Mouse (Mus musculus) retina, adult 2 months (tissue): ENCODE data around the gene Palm2.

Experiments used
- DNase-seq: peaks from one replicate; pipeline ENCODE4 v3.0.0-alpha.2; 2012; ENCODE audit warnings: low read depth, low spot score

Gene Palm2

DNA sequence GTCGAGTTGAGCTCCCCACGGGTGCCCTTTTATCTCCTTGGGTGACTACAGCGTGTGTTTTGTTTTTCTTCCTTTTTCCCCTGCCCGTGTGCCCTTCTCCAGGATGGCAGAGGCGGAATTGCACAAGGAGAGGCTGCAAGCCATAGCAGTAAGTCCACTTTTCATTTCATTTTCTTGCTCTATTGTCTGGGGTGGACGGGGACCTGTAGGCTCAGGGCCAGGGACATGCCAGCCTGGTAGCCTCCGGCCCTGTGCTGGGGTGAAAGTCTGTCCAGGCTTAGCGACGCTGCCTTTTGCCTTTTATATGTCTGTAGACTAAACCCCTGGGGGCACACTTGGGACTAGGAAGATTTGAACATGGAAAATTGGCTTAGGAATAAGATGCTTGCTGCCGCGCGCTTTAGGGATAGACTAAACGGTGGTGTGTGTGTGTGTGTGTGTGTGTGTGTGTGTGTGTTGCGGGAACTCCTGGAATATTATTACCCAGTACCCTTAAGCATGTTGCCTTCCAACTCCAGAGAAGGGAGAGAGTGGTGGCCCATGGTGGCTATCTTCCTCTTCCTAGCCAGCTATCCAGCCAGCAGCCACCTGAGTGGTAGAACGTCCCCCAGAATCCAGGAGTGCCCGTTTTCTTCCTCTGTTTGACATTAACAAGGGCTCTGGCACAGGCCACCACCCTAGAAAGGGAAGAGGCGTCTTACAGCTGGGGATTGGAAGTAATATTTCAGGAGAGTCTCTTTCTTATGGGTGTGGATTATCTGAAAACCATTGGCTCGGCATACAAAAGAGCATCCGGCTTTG, 134.4 kb downstream of the Palm2 start:
- DNase-seq = no peak

DNA sequence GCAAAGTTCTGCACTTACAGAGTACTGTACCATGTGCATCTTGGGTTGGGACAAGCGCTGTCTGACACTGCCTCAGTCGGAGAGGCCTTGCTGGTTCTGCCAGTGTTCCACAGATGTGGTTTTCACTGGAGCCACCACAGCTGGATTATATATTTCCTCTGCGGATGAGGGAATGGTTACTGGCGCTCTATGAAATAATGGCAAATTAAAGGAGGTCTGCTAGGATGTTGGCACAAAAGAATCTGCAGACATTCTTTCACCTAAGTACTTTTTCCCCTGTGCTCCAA, 135.0 kb downstream of the Palm2 start:
- DNase-seq = no peak

DNA sequence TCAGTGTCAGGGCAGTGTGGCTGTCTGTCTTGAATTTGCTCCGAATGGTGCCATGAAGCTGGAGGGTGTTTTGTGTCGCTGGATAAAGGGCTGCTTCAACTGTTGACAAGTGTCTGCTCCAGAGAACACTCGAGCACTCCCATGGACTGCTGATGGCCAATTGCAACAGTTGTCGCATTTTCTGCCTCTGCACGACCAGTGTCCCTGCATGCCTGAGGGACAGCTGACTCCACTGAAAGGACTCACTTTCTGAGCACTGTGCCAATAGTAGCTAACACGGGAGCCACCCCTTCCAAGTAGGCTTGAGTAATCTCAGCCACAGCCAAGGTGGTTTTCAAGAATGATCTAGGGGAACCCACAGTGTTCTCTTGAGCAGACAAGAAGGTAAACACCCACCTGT, 135.7 kb downstream of the Palm2 start:
- no peak for DNase-seq

DNA sequence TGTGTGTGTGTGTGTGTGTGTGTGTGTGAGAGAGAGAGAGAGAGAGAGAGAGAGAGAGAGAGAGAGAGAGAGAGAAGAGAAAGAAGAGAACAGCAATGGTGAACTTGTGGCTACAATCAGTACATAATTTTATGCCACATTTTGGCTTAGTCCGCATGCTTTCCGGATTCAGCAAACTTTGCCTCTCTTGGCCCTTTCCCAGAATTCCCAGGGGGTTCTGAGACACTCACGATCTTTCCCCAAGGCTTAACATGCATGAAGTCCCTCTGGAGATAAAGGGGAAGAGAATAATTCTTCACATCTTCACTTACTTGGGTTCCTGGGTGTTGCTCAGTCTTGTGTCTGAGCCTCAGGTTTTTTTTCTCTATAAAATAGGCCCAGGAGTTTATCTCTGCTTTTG, 136.2 kb downstream of the Palm2 start:
- no peak for DNase-seq

DNA sequence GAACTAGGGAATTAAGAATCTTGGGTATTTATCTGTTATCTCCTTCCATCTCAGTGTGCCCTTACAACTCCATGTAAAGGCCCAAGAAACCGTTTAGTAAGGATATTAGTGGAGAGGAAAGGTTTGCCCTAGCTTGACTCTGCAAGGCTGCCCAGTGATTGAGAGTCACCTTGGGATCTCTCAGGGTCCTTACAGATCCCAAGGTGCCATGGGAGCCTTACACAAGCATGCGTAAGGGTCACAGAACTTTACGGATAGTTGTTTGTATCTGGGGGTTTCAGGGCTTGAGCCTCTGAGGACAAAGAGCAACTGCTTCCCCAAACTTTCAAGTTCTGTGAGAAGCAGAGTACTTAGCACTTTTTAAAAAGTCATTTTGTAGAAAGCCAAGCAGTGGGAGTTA, 140.1 kb downstream of the Palm2 start:
- no peak for DNase-seq

DNA sequence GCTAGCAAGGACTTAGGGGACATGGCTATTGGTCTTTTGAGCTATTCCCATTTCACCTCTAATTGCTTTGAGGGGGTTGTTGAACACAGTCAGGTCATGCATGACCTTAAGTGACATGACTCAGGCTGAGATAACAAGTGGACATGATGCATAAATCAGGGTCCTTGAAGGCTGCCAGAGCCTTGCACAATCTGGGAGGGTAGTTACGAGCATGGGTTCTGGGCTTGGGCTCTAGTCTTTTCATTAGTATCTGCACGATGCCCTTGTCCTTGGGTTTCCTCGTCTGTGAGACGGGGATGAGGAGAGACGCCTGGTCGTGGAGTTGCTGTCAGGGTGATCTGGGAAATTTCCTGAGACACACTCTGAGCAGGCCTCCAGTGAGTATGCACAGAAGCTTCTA, 140.6 kb downstream of the Palm2 start:
- DNase-seq = no peak

DNA sequence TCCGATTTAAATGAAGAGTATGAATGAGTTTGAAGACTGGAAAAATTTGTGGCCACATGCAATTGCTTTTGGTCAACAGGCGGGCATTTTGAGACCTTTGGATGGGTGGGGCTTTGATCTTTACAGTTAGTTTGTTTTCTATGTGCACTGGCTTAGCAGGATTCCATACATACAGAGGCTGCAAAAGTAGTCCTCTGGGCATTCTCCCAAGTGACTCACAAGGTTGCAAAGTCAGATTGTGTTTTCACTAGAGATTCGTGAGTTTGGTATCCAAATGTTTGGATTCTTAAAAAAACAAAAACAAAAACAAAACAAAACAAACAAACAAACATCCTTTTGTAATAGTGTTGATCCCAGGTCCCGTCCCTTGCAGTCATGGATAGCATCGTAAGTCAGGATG, 141.6 kb downstream of the Palm2 start:
- DNase-seq = no peak

DNA sequence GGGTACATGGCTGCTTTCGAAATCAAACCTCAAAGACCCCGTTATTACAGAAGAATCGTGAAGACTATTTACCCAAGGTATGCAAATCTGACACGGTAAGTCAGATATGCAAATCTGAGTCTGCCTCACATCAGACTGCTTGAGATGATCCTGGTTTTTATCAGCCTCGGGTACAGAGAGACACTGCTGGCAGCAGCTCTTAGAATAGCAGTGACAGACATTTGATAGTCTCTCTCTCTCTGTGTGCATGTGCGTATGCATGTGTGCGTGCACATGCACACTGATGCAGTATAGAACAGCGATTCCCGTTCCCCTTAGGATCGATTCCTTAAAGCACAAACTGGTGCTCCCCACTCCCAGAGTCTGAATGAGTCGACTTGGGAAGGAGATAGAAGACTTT, 142.0 kb downstream of the Palm2 start:
- DNase-seq = no peak

DNA sequence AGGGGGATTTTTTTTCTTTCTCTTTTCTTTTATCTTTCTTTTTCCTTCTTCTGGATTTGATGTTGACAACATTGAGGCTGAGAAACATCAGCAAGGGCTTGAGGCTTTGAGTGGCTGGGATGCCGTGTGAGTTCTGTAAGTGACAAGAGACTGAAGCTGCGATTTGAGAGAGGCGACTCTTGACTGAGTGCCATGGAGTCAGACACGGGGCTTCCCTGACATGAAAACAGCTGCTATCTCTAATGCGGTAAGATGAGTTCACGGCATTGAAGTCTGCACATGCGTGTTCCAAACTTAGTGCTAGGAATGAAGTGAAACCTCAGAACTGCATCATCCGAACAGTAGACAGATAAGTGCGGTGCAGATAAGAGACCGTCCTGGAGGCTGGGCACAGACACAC, 145.6 kb downstream of the Palm2 start:
- DNase-seq = no peak

DNA sequence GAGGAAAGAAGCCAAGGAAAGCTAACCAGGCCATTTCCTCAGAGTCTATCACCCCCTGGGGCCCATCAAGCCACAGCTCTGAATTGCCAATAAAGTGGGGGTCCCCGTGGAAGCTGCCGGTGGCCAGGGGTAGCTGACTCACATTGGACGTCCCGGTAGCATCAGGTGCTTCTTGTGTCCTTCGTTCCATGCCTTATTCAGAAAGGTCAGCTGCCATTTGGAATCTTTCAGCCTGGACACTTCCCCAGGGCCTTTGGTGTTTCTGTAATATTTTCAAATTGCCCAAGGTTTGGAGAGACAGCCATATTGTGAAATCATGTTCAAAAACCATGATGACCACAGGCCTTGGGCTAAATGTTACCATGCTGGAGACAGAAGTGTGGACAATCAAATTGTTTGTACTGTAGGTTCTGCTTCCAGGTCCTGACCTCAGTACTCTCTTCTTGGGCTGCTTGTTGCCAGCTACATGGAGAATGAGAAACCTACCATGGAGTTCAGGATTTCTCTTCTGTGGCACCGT, 151.3 kb downstream of the Palm2 start:
- no peak for DNase-seq

DNA sequence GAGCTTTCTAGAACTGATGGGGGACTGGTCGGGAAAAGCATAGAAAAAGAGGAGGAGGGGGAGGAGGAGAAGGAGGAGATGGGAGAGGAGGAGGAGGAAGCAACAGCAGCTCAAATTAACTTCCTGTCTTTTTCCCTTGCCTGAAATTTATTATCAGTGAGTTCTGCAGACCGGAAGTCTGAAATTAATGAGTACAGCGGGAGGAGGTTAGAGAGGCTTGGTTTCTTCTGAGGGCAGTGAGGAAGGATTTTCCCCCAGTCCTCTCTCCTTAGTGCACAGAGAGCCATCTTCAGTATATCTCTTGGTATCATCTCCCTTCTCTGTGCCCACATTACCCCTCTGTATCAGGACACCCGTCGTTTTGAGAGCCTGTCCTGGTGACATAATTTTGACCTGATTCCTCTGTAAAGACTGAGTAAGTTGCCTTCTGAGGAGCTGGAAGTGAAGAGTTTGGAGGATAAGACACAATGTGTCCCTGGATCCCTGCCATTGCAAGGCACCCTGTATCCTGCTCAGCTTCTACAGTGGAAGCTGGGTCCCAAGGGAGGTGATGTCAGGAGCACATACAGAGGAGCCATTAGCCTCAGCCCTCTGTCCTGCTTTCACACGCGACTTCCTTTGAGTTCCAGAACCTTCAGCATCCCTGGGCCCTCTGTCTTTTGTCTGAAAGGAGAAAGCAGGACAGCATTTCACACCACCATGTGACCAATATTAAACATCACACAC, 153.0 kb downstream of the Palm2 start:
- no peak for DNase-seq

DNA sequence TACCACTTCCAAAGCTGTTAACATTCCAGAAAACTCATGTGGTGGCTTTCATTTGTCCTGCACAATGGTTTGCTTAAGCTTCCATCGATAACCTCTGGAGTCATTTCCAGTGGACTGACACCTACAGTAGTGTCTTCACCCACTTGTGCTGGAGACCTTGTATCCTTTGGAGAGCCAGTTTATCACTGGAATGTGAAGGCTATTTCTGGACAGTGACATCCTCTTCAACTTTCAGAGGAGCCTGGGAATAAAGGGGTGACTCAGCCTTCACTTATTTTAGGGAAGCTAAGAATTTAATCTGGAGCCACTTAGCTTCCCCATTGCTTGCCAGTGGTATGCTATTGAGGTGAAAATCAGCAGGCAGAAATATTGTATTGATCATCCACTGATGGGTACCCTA, 154.3 kb downstream of the Palm2 start:
- DNase-seq = no peak

DNA sequence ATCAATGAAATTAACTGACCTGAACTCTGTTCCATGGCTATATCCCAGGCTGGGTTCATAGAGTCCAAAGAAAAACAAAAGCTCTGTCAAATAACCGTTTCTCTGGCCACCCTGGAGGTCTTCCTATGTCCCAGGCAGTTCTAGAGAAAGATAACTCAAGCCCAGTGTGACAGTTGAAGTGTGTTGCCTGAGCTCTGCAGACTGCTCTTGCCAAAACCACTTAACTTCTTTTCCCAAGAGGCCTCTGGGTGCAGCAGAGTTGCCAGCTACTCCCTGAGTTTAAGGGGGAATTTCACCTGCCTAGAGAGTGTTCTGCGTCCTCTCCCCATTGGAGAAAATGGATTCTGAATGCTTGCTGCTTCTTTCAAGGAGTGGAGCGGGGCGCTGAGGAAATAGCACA, 158.7 kb downstream of the Palm2 start:
- DNase-seq = no peak

DNA sequence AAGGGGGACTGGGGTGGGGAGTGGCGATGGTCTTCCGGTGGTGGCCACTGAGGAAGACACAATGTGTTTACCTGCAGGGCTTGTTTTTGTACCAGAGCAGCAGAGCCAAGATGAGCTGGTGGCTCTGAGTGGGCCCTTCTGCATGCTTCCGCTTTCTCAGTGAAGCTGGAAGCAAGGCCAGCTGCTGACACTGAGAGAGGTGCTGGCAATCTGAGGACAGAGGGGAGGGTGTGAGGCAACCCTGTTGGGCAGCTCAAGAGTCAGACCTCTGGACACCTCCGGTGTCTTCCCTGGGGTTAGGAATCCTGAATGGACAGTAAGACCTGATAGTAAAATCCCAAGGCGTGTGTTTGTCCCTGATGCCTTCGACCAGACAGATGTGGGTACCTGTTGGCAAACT, 165.9 kb downstream of the Palm2 start:
- no peak for DNase-seq

DNA sequence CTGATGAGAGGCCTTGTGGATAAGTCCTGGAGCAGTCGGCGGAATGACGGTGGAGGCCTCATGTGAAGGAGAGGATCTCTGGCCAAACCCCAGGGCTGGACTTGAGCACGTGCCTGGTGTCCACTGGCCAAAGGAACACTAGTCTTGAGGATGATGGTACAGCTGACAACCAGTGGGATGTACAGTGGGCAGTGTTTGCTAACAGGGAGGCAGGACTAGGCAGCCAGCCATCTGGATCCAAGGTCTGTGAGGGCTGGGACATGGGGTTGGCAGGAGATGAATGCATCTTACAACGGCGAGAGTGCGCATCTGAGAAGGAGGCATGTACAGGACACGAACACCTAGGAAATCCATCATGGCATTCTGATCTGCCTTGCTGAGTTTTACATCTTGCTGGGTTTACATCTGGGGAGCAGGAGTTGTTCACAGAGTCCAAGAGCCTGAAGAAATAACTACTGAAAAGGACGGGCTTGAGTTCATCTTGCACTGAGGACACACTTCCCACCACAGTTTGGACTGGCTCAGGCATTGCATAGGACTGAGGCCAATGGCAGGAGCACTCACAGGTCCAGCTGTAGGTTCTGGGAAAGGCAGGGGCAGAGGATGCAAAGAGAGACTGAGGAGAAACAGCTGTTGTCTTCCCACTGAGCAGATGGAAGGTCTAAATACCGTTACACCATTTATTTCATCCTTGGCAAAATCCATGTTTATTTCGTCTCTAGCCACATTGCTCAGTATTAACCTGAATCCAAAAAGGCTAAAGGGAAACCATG, 166.8 kb downstream of the Palm2 start:
- DNase-seq = no peak

DNA sequence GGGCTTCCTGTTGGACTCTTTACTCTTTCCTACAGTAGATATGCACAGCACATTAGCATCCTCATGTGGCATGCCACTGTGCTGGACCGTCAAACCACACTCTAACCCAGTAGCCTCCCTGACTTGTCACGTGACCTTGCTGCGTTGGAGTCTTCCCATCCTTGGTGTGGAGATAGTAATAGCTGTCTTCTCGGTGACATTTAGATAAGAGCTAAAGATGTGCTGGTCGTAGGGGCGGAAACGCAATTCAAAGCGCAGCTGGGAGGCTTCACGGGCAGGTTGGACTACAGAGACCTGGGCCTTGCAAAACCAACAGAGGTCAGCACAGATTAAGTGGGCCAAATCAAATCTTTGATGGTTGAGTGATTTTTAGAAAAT, 167.4 kb downstream of the Palm2 start:
- DNase-seq = no peak

DNA sequence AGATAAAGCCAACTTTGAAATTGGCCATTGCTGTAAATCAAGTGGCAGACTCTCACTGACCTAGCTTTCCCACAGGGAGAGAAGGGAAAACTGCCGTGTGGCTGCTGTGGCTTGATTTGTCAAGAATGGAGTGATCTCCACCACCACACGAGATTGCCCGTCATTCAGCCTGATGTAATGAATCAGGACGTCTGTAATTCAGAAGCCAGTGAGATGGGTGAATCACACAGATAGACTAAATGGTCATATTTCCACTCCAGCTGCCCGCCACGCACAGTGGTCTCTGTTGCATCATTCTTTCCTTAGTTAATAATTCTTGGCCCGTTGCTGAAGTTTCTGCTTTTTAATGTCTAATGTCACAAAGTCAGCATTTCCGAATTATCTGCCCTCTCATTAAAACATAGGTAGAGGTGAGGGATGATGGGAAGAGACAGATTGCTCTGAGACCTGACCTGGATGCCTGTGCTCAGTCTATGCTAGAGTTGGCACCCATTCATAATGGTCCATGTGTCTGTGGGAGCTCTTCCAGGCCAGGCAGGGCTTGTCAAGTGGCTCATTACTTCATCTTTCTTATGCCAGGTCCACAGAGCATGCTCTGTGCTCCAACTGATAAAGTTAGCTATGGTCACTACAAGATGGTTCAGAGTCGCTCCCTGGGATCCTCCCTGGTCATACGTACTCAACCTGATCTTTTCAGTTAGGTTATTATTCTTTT, 168.0 kb downstream of the Palm2 start:
- DNase-seq = no peak

DNA sequence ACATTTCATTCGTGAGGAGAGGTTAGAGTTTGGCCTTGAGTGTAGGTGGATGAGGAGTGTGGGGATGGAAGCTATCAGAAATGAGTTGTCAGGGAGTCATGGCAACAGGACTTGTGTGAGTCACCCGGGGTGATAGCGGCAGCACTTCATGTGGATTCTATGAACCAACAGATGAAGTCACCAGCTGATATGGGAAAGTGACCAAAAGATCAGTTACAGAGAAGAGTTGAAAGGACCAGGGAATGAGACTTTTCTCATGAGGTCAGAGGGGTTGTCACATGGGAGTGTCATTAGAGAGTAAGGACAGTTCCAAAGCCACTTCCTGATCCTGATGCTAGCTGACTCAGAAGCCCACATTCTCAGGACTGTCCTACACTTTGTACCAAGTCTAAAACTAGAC, 172.2 kb downstream of the Palm2 start:
- DNase-seq = no peak

DNA sequence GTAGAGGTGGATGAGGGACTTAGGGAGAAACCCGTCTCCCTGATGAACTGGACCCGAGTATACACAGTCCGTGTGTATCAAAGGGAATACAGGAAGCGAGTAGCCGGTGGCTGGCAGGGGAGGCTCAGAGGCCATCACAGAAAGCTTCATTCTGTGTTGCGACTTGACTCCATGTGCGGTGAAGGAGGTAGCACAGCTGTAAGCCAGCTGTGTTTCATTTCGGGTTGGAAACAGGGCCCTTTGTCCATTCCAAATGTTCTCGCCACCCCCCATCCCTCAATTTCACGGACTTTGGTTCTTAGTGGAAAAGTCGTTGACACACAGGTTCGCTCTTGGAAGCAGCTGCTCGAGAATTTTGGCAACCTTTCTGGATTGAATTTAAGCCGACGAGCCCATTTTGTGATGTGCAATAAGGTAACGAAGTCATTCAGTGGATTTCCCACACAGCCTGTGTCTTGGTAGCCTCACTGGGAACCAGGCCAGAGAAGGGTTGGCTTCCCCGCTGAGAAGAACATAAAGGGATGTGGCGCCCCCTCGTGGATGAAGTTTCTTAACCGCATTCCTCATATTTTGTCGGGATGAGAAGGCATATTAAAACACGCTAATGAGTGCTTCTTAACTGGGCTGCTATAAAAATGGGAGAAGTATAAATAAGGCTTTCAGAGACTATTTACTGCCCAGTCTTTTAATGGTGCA, 173.3 kb downstream of the Palm2 start:
- peak; percentile 50 for DNase-seq

DNA sequence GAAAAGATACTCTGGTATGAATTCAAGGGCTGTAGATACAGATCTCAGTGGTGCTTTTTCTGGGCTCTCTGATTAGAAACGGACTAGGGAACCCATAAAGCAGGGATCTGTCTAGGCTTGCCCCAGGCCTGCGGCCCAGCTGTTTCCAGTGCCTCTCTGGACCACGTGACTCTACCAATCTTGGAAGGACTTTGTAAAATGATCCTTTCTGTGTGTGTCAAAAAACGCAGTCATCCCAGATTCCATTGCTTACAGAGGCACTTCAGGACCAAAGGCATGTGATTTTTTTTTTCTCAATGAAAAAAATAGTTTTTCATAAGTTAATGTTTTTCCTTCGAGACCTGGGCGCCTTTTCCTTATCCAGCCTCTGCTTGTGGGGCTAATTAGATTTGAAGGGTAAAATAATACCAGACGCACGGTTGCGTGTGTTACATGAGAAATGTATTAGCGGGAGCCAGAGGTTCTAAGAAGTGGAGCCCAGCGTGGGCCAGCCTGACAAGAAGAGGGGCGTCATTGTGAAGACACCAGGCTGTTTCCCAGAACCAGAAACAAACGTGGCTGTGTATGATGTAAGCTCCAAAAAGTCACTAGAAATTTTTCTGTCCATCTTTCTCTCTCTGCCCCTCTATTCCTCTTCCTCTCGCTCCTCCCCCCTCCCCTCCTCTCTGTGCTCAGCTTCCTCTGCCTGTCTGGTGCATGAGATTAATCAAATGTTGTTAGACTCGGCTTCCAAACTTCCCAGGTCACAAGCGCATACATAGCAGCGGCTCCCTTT, 177.4 kb downstream of the Palm2 start:
- DNase-seq = no peak

DNA sequence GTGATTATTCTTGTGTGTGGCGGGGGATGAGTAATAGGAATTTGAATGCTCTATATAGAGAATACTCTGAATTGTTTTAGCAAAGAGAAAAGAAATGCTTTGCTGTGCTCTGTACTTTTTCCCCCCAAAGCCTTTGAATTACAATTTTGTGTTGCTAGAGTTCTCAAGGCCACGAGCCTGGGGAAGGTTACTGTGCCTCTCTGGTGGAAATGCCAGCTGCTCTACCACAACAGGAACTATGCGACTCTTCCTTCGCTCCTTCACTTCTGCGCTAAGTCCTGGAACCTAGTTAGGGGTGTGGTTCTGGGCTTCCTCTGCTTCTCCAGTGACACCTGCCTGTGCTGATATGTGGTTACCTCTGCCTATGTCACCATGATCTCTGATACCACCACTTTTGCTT, 178.7 kb downstream of the Palm2 start:
- DNase-seq = no peak
